Mouse (Mus musculus): ENCODE measurements at regions not wholly inside any gene's neighbourhood (a gene's known extent, or its start where the extent isn't known, plus 50 kb on each side); places are given as distances from the start of the nearest gene placed in this dataset.

DNA sequence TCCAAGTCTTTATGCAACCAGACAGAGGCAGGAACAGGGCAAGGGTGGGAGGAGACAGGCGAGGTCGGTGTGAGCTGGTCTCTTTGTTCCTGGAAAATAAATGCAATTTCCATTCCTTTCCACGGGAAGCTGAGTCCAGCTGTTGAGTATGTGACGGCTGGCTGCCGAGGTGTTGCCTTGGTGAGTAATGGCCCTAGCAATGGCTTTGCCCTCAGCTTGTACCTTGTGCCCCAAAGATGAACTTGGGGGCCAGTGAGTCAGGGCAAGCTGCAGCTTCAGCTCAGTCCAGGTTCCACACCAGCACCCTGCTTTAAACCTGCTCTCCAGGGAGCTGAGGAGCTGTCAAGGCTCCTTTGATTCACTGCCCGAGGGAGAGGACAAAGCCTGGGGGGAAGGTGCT lies 130.0 kb downstream of the Tmem132e start:
- Histone ChIP-seq H3K9me3 (replicated peaks) (no peaks in the 10 kb centered on the region), H3K27me3 (ENCODE audit: low read depth, poor library complexity, severe bottlenecking) (peaks cover 19% of the 10 kb centered on the region; the same call in 1 of the 2 replicates), H3K4me3 (no peak overlapping the region), H3K27ac (replicated peaks) (no peak overlapping the region; the same call in 1 of the 2 replicates), H3K4me1 (peaks cover 24% of the 10 kb centered on the region), H3K36me3 (no peaks in the 10 kb centered on the region)
- 39% methylated on average over 6 of the region's 6 CpGs for WGBS
- no peak for DNase-seq (ENCODE audit: low spot score)

DNA sequence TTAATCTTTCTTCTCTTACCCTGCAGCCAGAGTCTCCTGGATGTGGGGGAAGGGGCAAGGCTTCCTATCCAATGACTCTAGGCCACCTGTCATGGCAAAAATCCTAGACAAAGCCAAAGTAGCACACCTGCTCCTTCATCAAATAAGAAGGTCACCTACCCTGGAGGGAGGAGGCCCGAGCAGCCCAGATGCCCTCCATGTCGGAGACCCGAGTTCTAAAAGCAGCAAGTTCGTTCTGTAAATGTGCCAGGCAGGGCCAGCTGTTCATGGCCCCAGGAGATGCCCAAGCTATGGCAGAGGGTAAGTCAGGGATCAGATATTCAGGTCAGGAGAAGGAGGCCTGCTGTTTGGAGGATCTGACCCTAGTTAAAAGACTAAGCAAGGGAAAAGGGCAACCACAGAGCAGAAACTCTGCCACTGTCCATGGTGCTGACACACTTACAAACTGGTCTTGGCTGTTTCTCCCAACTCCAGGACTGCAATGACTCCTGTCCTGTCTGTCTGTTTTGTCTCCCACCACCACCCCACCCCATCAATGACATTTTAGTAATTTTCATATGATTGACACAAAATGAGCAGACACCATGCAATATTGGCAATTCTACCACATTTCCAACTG lies 125.9 kb downstream of the Tmem132e start:
- no peaks in the 10 kb centered on the region for H3K36me3 ChIP-seq
- no peaks in the 10 kb centered on the region for H3K9me3 ChIP-seq (replicated peaks)
- WGBS, result 91% methylated on average over 4 of the region's 4 CpGs
- H3K27me3 ChIP-seq (ENCODE audit: low read depth, poor library complexity, severe bottlenecking), result peaks cover 5% of the 10 kb centered on the region
- peaks cover 9% of the 10 kb centered on the region for H3K4me1 ChIP-seq
- H3K4me3 ChIP-seq, result no peak overlapping the region
- no peak overlapping the region for H3K27ac ChIP-seq (replicated peaks)
- DNase-seq (ENCODE audit: low spot score), result peak; percentile 30

DNA sequence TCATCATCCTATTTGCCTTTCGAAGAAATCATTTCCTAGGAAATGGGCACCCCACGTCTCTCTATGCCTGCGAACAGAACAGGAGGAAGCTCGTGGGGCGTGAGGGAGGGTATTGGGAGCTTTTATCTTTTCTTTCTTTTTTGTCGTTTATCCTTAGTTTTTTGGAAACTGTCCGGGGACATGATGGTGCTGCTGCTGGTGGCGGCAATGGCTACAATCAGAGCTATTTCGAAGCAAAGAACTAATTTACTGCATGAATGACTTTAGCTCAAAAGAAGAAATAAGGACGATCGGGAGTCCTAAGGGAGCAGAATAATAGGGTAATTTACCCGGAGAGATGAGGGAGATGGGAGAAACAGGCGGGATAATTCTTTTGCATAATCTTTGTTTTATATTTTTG lies 119.9 kb downstream of the Tmem132e start:
- peaks cover 13% of the 10 kb centered on the region for H3K4me1 ChIP-seq
- no peaks in the 10 kb centered on the region for H3K36me3 ChIP-seq
- H3K9me3 ChIP-seq (replicated peaks), result no peaks in the 10 kb centered on the region
- no peak overlapping the region for H3K27ac ChIP-seq (replicated peaks)
- H3K4me3 ChIP-seq, result peak overlapping the region; percentile 35
- H3K27me3 ChIP-seq (ENCODE audit: low read depth, poor library complexity, severe bottlenecking), result peaks cover 20% of the 10 kb centered on the region
- no peak for DNase-seq (ENCODE audit: low spot score)
- 18% methylated on average over 13 of the region's 13 CpGs for WGBS

Measured in midbrain, embryonic 10.5 days (tissue).